34 mouse cellular contexts compared by ENCODE assay signal in the genomic region with DNA sequence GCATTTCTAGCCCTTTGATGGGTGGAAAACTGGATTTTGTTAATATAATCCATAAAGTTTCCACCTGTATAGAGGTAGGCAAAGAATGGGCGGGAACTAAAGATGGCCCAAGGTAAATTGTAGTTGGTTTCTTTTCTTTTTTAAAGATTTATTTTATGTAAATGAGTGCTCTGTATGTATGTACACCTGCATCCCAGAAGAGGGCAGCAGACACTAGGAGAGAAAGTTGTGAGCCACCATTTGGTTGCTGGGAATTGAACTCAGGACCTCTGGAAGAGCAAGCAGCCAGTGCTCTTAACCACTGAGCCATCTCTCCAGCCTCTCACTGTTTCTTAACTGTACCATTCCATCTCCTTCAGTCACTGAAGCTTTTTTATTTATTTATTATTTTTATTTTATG. TPM values are rescaled to one million over a fixed set of nuclear protein-coding genes. Genes with fewer than 3 reads are reported as not detected.
DNase-seq lines count a peak whose midpoint lies in the region; ATAC-seq and TF ChIP-seq lines count a peak whose summit lies in the region.
"Had no signal": no experiment of that assay in that cellular context is flagged by ENCODE, and none has a peak within 500 bp of the region (broad histone marks: within the 10 kb centered on the region; RNA-seq: fewer than 3 reads in every experiment).

No protein-coding gene starts in this region.

- H3K36me3 ChIP-seq in forebrain, postnatal 0 days (ENCODE audit: insufficient read depth), result no peaks in the 10 kb centered on the region
- H3K36me3 ChIP-seq in forebrain, embryonic 13.5 days (ENCODE audit: poor library complexity, severe bottlenecking), result peaks cover 4% of the 10 kb centered on the region
- no peaks in the 10 kb centered on the region for H3K36me3 ChIP-seq in kidney, postnatal 0 days (ENCODE audit: insufficient read depth, low read length)
- H3K36me3 ChIP-seq in lung, postnatal 0 days (ENCODE audit: insufficient read depth, low read length), result no peaks in the 10 kb centered on the region
- H3K36me3 ChIP-seq: embryonic facial prominence, embryonic 15.5 days; midbrain, embryonic 15.5 days had no signal

- H3K4me3 ChIP-seq in forebrain, postnatal 0 days (ENCODE audit: low read depth, low read length), result no peak overlapping the region
- H3K4me3 ChIP-seq in forebrain, embryonic 13.5 days, result no peak overlapping the region
- H3K4me3 ChIP-seq in kidney, postnatal 0 days (replicated peaks; ENCODE audit: low read depth, low read length), result no peak overlapping the region
- no peak overlapping the region for H3K4me3 ChIP-seq in lung, postnatal 0 days (ENCODE audit: low read depth, low read length)
- H3K4me3 ChIP-seq: embryonic facial prominence, embryonic 10.5 days; embryonic facial prominence, embryonic 15.5 days; heart, embryonic 13.5 days; hindbrain, embryonic 10.5 days; midbrain, embryonic 15.5 days; stomach, embryonic 15.5 days had no signal

- 0 out of 2 replicates have a peak, but pooled peaks have one; percentile 25 for TF ChIP-seq CTCF in forebrain, postnatal 0 days (IDR thresholded peaks at IDR 0.05; ENCODE audit: low read depth)
- TF ChIP-seq CTCF in kidney, postnatal 0 days (IDR thresholded peaks at IDR 0.05; ENCODE audit: low read depth), result peak; percentile 47
- TF ChIP-seq CTCF in lung, postnatal 0 days (IDR thresholded peaks at IDR 0.05), result peak; percentile 19; the same call in 1 of the 2 replicates

- 75% methylated on average over 1 of the region's 1 CpGs for WGBS in forebrain, postnatal 0 days
- 92% methylated on average over 1 of the region's 1 CpGs for WGBS in forebrain, embryonic 13.5 days
- 82% methylated on average over 1 of the region's 1 CpGs for WGBS in kidney, postnatal 0 days
- 87% methylated on average over 1 of the region's 1 CpGs for WGBS in lung, postnatal 0 days

- no peak overlapping the region for H3K9ac ChIP-seq in forebrain, postnatal 0 days
- no peak overlapping the region for H3K9ac ChIP-seq in forebrain, embryonic 13.5 days
- H3K9ac ChIP-seq in kidney, postnatal 0 days (ENCODE audit: low read depth, low read length), result no peak overlapping the region
- no peak overlapping the region for H3K9ac ChIP-seq in lung, postnatal 0 days (replicated peaks; ENCODE audit: low read depth)
- H3K9ac ChIP-seq: embryonic facial prominence, embryonic 15.5 days; heart, embryonic 13.5 days; midbrain, embryonic 15.5 days; stomach, embryonic 15.5 days had no signal

- no peaks in the 10 kb centered on the region for H3K27me3 ChIP-seq in forebrain, postnatal 0 days (ENCODE audit: insufficient read depth, low read length)
- 0 out of 2 replicates have a peak, but pooled peaks cover 5% of the 10 kb centered on the region for H3K27me3 ChIP-seq in forebrain, embryonic 13.5 days
- no peaks in the 10 kb centered on the region for H3K27me3 ChIP-seq in kidney, postnatal 0 days (ENCODE audit: insufficient read depth, low read length)
- no peaks in the 10 kb centered on the region for H3K27me3 ChIP-seq in lung, postnatal 0 days (replicated peaks; ENCODE audit: insufficient read depth, low read length)
- H3K27me3 ChIP-seq: embryonic facial prominence, embryonic 15.5 days; midbrain, embryonic 15.5 days; stomach, embryonic 15.5 days had no signal

- H3K27ac ChIP-seq in forebrain, postnatal 0 days (ENCODE audit: low read depth, low read length), result no peak overlapping the region
- H3K27ac ChIP-seq in forebrain, embryonic 13.5 days, result no peak overlapping the region
- H3K27ac ChIP-seq in kidney, postnatal 0 days, result no peak overlapping the region
- H3K27ac ChIP-seq in lung, postnatal 0 days (ENCODE audit: low read length), result no peak overlapping the region
- H3K27ac ChIP-seq: embryonic facial prominence, embryonic 10.5 days; embryonic facial prominence, embryonic 15.5 days; heart, embryonic 13.5 days; hindbrain, embryonic 10.5 days; midbrain, embryonic 15.5 days; stomach, embryonic 15.5 days had no signal

- no peak overlapping the region for H3K4me2 ChIP-seq in forebrain, postnatal 0 days (ENCODE audit: low read depth)
- no peak overlapping the region for H3K4me2 ChIP-seq in forebrain, embryonic 13.5 days
- H3K4me2 ChIP-seq in kidney, postnatal 0 days (ENCODE audit: low read length), result no peak overlapping the region
- H3K4me2 ChIP-seq in lung, postnatal 0 days (replicated peaks; ENCODE audit: low read depth, low read length), result no peak overlapping the region
- H3K4me2 ChIP-seq: embryonic facial prominence, embryonic 15.5 days; heart, embryonic 13.5 days; midbrain, embryonic 15.5 days; stomach, embryonic 15.5 days had no signal

- no peak for ATAC-seq in forebrain, postnatal 0 days
- no peak for ATAC-seq in forebrain, embryonic 13.5 days
- no peak for ATAC-seq in kidney, postnatal 0 days (replicated peaks; ENCODE audit: low FRiP score, low read depth)
- ATAC-seq in lung, postnatal 0 days, result no peak
- ATAC-seq: forebrain, embryonic 14.5 days; hindbrain, embryonic 16.5 days; midbrain, embryonic 15.5 days had no signal

- TF ChIP-seq EP300 in lung, postnatal 0 days (IDR thresholded peaks at IDR 0.05), result no peak

- H3K9me3 ChIP-seq in forebrain, postnatal 0 days (ENCODE audit: low read length), result no peaks in the 10 kb centered on the region
- no peaks in the 10 kb centered on the region for H3K9me3 ChIP-seq in forebrain, embryonic 13.5 days (replicated peaks)
- H3K9me3 ChIP-seq in kidney, postnatal 0 days (replicated peaks; ENCODE audit: low read length), result no peaks in the 10 kb centered on the region
- H3K9me3 ChIP-seq in lung, postnatal 0 days (ENCODE audit: low read length), result no peaks in the 10 kb centered on the region
- H3K9me3 ChIP-seq: embryonic facial prominence, embryonic 10.5 days; embryonic facial prominence, embryonic 15.5 days; hindbrain, embryonic 10.5 days; midbrain, embryonic 15.5 days; stomach, embryonic 15.5 days had no signal

- peaks cover 11% of the 10 kb centered on the region; the same call in 1 of the 2 replicates for H3K4me1 ChIP-seq in forebrain, postnatal 0 days (ENCODE audit: insufficient read depth)
- H3K4me1 ChIP-seq in forebrain, embryonic 13.5 days, result peaks cover 26% of the 10 kb centered on the region
- peaks cover 13% of the 10 kb centered on the region; the same call in 1 of the 2 replicates for H3K4me1 ChIP-seq in kidney, postnatal 0 days (replicated peaks; ENCODE audit: insufficient read depth, low read length)
- H3K4me1 ChIP-seq in lung, postnatal 0 days (ENCODE audit: insufficient read depth, low read depth, low read length), result peaks cover 9% of the 10 kb centered on the region; the same call in 1 of the 2 replicates

- DNase-seq in forebrain, postnatal 0 days, result no peak
- no peak for DNase-seq in kidney, postnatal 0 days (ENCODE audit: low spot score)
- no peak for DNase-seq in kidney, postnatal 4 days
- DNase-seq in lung, postnatal 0 days (ENCODE audit: low spot score), result no peak
- DNase-seq in lung, adult 18-20 months, result no peak
- DNase-seq in induced T-regulatory cell, adult 2 months (ENCODE audit: low read depth), result peak; percentile 56
- DNase-seq in adrenal gland, adult (ENCODE audit: inconsistent age in 2 of 2, low spot score in 1 of 2), result no peak
- DNase-seq: adrenal gland, adult 2 months; adrenal gland, postnatal 36 days; cerebellum, adult 2 months; cerebellum, postnatal 25 days; heart, postnatal 14 days; kidney, adult 11 months; layer of hippocampus, postnatal 36 days; lung, adult 2 months; lung, postnatal 14 days; thymus, postnatal 36 days had no signal

RNA-seq across cellular contexts. Expression of a gene that starts 2.4 kb away (rescaled TPM):
- total RNA-seq in forebrain, postnatal 0 days (2014; rRNA removed), result 1.5 and 3.9 TPM in 2 replicates
- 2.7 and 3.1 TPM in 2 replicates for polyA plus RNA-seq in forebrain, postnatal 0 days (2015; fragmentation: Nextera tagmentation; extraction: Ambion mirVana)
- 37.8 and 38.6 TPM in 2 replicates for polyA plus RNA-seq in forebrain, embryonic 13.5 days (2015; fragmentation: Nextera tagmentation; extraction: Ambion mirVana)
- 11.4 and 11.5 TPM in 2 replicates for polyA plus RNA-seq in kidney, postnatal 0 days (2015; fragmentation: Nextera tagmentation; extraction: Ambion mirVana)
- 0.95 and 0.99 TPM in 2 replicates for polyA plus RNA-seq in lung, postnatal 0 days (2015; fragmentation: Nextera tagmentation; extraction: Ambion mirVana)
- total RNA-seq: liver, adult 2 months had no signal
- polyA plus RNA-seq: liver, adult 2 months had no signal

RNA-seq across cellular contexts. Expression of a gene that starts 15.6 kb away (rescaled TPM):
- 0.23 and 0.48 TPM in 2 replicates for total RNA-seq in forebrain, postnatal 0 days (2014; rRNA removed)
- 0.40 TPM in 1 of 2 replicates, not detected in the other for polyA plus RNA-seq in forebrain, postnatal 0 days (2015; fragmentation: Nextera tagmentation; extraction: Ambion mirVana)
- 0.39 TPM in 1 of 2 replicates, not detected in the other for polyA plus RNA-seq in forebrain, embryonic 13.5 days (2015; fragmentation: Nextera tagmentation; extraction: Ambion mirVana)
- 1.3 TPM in 2 replicates for polyA plus RNA-seq in kidney, postnatal 0 days (2015; fragmentation: Nextera tagmentation; extraction: Ambion mirVana)
- polyA plus RNA-seq in lung, postnatal 0 days (2015; fragmentation: Nextera tagmentation; extraction: Ambion mirVana), result not detected in 2 replicates
- total RNA-seq: adrenal gland, adult 2 months; adrenal gland, postnatal 36 days; gastrocnemius, adult 18-20 months; gastrocnemius, postnatal 4 days; heart, adult 8-10 months; heart, postnatal 14 days; left cerebral cortex, postnatal 10 days; liver, adult 2 months; neutrophil, adult 5-6 weeks had no signal
- polyA plus RNA-seq: adrenal gland, adult 2 months; forebrain, embryonic 14.5 days; frontal cortex, adult 2 months; limb, embryonic 11.5 days; lung, adult 2 months; stomach, embryonic 15.5 days had no signal

RNA-seq across cellular contexts. Expression of a gene that starts 17.0 kb away (rescaled TPM):
- total RNA-seq in forebrain, postnatal 0 days (2014; rRNA removed), result 1.7 and 2.3 TPM in 2 replicates
- 2.3 and 2.4 TPM in 2 replicates for polyA plus RNA-seq in forebrain, postnatal 0 days (2015; fragmentation: Nextera tagmentation; extraction: Ambion mirVana)
- 0.94 and 1.6 TPM in 2 replicates for polyA plus RNA-seq in forebrain, embryonic 13.5 days (2015; fragmentation: Nextera tagmentation; extraction: Ambion mirVana)
- 0.26 and 0.82 TPM in 2 replicates for polyA plus RNA-seq in kidney, postnatal 0 days (2015; fragmentation: Nextera tagmentation; extraction: Ambion mirVana)
- 0.32 and 0.42 TPM in 2 replicates for polyA plus RNA-seq in lung, postnatal 0 days (2015; fragmentation: Nextera tagmentation; extraction: Ambion mirVana)
- total RNA-seq: neutrophil, adult 5-6 weeks had no signal

RNA-seq across cellular contexts. Expression of a gene that starts 21.0 kb away (rescaled TPM):
- total RNA-seq in forebrain, postnatal 0 days (2014; rRNA removed), result 0.38 and 0.71 TPM in 2 replicates
- polyA plus RNA-seq in forebrain, postnatal 0 days (2015; fragmentation: Nextera tagmentation; extraction: Ambion mirVana), result 0.15 and 0.51 TPM in 2 replicates
- polyA plus RNA-seq in forebrain, embryonic 13.5 days (2015; fragmentation: Nextera tagmentation; extraction: Ambion mirVana), result 0.25 and 0.84 TPM in 2 replicates
- polyA plus RNA-seq in kidney, postnatal 0 days (2015; fragmentation: Nextera tagmentation; extraction: Ambion mirVana), result 8.8 TPM in 2 replicates
- polyA plus RNA-seq in lung, postnatal 0 days (2015; fragmentation: Nextera tagmentation; extraction: Ambion mirVana), result 0.50 and 0.96 TPM in 2 replicates
- total RNA-seq: gastrocnemius, postnatal 4 days; left cerebral cortex, postnatal 10 days; neutrophil, adult 5-6 weeks had no signal
- polyA plus RNA-seq: frontal cortex, adult 2 months had no signal

RNA-seq across cellular contexts. Expression of a gene that starts 42.3 kb away (rescaled TPM):
- total RNA-seq in forebrain, postnatal 0 days (2014; rRNA removed), result 22.1 and 24.9 TPM in 2 replicates
- polyA plus RNA-seq in forebrain, postnatal 0 days (2015; fragmentation: Nextera tagmentation; extraction: Ambion mirVana), result 16.4 and 18.8 TPM in 2 replicates
- polyA plus RNA-seq in forebrain, embryonic 13.5 days (2015; fragmentation: Nextera tagmentation; extraction: Ambion mirVana), result 97.6 and 102 TPM in 2 replicates
- polyA plus RNA-seq in kidney, postnatal 0 days (2015; fragmentation: Nextera tagmentation; extraction: Ambion mirVana), result 170 and 178 TPM in 2 replicates
- 45.1 and 53.2 TPM in 2 replicates for polyA plus RNA-seq in lung, postnatal 0 days (2015; fragmentation: Nextera tagmentation; extraction: Ambion mirVana)
